Mouse (Mus musculus) embryonic facial prominence, embryonic 15.5 days (tissue): ENCODE results near the gene Ppil6. TPM values are rescaled to one million over a fixed set of nuclear protein-coding genes. Genes with fewer than 3 reads are reported as not detected.

Experiments
- ATAC-seq: fragments of 200-750 bp; cut with Nextera tagmentation; 2 replicates; pipeline ENCODE4 v1.8.0; 2017; ENCODE audit warnings: low read depth, moderate TSS enrichment; ENCODE audit not compliant: insufficient number of reproducible peaks, low FRiP score, low TSS enrichment
- H3K27ac ChIP-seq: fragments of 300-500 bp; sonication (generic); replicated peaks from 2 replicates; pipeline ENCODE4 v1.5.1; 2015; ENCODE audit warnings: mild to moderate bottlenecking, inconsistent platforms
- H3K27me3 ChIP-seq: fragments of 300-500 bp; sonication (generic); 2 replicates; pipeline ENCODE4 v1.6.1; 2015; ENCODE audit warnings: inconsistent platforms
- H3K36me3 ChIP-seq: fragments of 300-500 bp; sonication (generic); 2 replicates; pipeline ENCODE4 v1.6.1; 2015; ENCODE audit warnings: mild to moderate bottlenecking, inconsistent platforms
- H3K4me1 ChIP-seq: fragments of 300-500 bp; sonication (generic); 2 replicates; pipeline ENCODE4 v1.6.1; 2015; ENCODE audit warnings: inconsistent platforms
- H3K4me2 ChIP-seq: fragments of 300-500 bp; sonication (generic); replicated peaks from 2 replicates; pipeline ENCODE4 v1.6.1; 2015; ENCODE audit warnings: mild to moderate bottlenecking, inconsistent platforms
- H3K4me3 ChIP-seq: fragments of 300-500 bp; sonication (generic); replicated peaks from 2 replicates; pipeline ENCODE4 v1.5.1; 2015; ENCODE audit warnings: mild to moderate bottlenecking, inconsistent platforms
- H3K9ac ChIP-seq: fragments of 300-500 bp; sonication (generic); 2 replicates; pipeline ENCODE4 v1.6.1; 2015; ENCODE audit warnings: inconsistent platforms
- H3K9me3 ChIP-seq: fragments of 300-500 bp; sonication (generic); replicated peaks from 2 replicates; pipeline ENCODE4 v1.6.1; 2016; ENCODE audit warnings: inconsistent platforms
- WGBS: fragments of 180-500 bp; shearing (Covaris S2); methylation state at CpG from one replicate; pipeline ENCODE4 v1.1.7; 2015; 5-methylcytosine and 5-hydroxymethylcytosine counted together
- polyA plus RNA-seq: library from polyadenylated mRNA; unstranded; fragments of >200 nt; fragmentation: Nextera tagmentation; extraction: Ambion mirVana; gene quantifications from 2 replicates; pipeline ENCODE4 v1.2.1, GENCODE M21; 2015

Ppil6 gene
- polyA plus RNA-seq: 2.6 and 6.1 TPM in 2 replicates

DNA sequence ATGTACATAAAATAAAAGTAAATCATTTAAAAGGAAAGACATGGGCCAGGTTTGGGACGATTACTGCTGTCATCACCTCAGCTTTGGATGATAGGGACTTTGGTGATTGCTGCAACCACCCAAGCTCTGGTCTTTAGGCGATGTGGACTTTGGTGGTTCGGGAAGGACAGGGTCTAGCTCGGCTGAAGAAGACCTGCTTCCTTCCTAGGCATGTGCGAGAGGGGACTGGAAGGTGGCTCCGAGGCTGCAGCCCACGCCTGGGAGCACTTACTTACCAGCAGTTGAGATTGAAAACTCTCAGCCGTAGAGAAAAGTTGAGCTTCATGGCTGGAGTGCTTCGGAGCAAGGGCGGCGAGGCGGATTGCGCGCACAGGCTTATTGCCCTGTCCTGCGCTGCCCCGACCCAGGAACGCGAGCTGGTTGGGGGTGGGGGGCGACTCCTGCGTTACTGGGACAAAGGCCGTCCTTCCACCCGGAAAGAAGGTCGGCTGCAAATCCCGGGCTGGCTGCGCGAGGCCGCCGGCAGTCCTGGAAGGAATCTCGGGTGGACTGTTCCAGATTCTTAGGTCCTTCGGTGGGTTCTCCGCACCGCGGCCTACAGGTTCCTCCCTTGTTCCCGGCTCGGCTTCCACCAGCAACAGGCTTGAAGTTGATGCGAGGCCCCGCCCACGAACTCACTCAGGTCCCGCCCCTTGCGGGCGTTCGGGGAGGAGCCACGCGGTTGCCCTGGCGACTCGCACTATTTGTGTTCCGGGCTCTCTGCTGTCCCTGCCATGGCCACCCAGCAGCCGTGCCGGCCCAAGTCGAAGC, at the start of gene Ppil6, which contains the start of gene Smpd2:
Gene Ppil6, plus strand, starts transcription at position 732 of the 810 bp plus-strand sequence.
Gene Smpd2, minus strand, starts transcription at position 662 of the 810 bp plus-strand sequence.
- no peaks in the 10 kb centered on the region for H3K27me3 ChIP-seq
- H3K4me1 ChIP-seq: peaks cover 22% of the 10 kb centered on the region
- peak within 1 kb of the TSS; percentile 74 for H3K4me3 ChIP-seq
- peak within 1 kb of the TSS; percentile 78 for H3K27ac ChIP-seq
- H3K36me3 ChIP-seq: peaks cover 29% of the 10 kb centered on the region
- ATAC-seq: peak; percentile 91
- H3K4me2 ChIP-seq: peak within 1 kb of the TSS; percentile 100
- H3K9me3 ChIP-seq: no peaks in the 10 kb centered on the region
- under 1% methylated on average over 50 of the region's 50 CpGs for WGBS
- peak within 1 kb of the TSS; percentile 69 for H3K9ac ChIP-seq

DNA sequence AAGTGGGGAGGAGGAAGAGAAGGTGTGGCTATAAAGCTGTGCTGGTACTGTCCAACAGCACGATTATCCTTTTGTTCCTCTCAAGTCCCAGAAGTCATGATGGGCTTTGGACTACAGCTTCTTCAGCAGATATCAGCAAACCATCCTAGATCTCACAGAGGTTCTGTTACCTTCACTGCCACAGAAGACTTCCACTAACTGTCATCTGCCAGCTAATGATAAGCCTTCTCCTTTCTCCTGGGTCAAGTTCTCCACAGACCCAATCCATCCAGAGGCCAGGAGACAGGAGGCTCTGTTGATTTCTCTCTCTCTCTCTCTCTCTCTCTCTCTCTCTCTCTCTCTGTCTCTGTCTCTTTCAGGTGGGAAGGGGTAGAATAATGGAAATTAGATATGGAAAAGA, 42.0 kb upstream of the Ppil6 start:
- no peaks in the 10 kb centered on the region for H3K27me3 ChIP-seq
- H3K4me2 ChIP-seq: no peak overlapping the region
- 88% methylated on average over 1 of the region's 1 CpGs for WGBS
- H3K4me1 ChIP-seq: peaks cover 11% of the 10 kb centered on the region
- no peak for ATAC-seq
- H3K4me3 ChIP-seq: no peak overlapping the region
- no peaks in the 10 kb centered on the region for H3K9me3 ChIP-seq
- H3K36me3 ChIP-seq: peaks cover 11% of the 10 kb centered on the region
- no peak overlapping the region for H3K27ac ChIP-seq
- no peak overlapping the region for H3K9ac ChIP-seq

DNA sequence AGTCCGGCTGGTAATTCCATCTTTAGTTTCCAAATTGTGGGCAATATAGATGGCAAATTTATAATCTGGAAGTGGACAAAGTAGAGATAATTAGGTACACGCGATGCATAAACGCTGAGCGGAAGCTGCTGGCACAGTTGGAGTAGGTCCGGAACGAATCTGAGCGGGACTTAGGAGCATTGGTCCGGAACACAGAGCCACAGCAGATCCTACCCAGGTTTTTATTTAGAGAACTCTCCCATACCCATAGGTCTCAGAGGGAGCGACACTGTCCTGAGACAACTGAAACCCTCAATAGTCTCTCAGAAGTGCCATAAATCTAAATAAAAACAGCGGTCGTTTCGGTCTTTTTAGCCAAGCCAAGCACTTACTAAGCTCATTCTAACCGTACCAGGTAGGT, 40.6 kb upstream of the Ppil6 start:
- no peaks in the 10 kb centered on the region for H3K9me3 ChIP-seq

DNA sequence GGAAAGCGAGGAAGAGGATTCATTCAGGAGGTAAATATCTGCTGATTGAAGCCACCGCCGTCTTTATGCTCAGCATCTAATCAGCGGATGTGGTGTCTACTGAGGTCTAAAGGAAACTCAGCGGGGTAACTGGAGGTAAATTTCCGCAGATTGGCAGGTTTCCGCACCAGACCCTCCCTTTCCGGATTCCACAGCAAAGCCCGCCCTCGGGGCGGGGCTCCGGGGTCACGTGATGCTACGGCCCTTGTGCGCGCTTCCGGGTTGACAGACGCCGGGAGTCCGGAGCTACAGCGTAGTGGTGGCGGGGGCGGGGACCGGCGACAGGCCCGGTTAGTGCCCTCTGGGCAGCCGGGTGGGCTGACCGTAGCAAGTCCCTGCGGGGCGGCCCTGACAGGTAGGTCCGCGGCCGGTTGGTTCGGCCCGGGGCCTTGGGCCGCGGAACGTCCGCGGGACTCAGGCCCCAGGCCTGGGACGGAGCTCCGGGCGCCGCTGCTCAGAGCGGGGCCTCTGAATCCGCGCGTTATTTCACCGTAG, 40.0 kb upstream of the Ppil6 start, which contains the start of gene Zbtb24:
Gene Zbtb24, plus strand, starts transcription at position 247 of the 534 bp plus-strand sequence.
- Histone ChIP-seq H3K9ac (peak within 1 kb of the TSS; percentile 86), H3K27me3 (no peaks in the 10 kb centered on the region), H3K4me2 (peak within 1 kb of the TSS; percentile 77), H3K36me3 (peaks cover 15% of the 10 kb centered on the region), H3K9me3 (no peaks in the 10 kb centered on the region), H3K4me3 (peak within 1 kb of the TSS; percentile 94), H3K27ac (peak within 1 kb of the TSS; percentile 84), H3K4me1 (peaks cover 11% of the 10 kb centered on the region)
- peak; percentile 97 for ATAC-seq
- under 1% methylated on average over 49 of the region's 49 CpGs for WGBS

More for the DNA sequence above, 40.6 kb upstream of the Ppil6 start:
- Histone ChIP-seq H3K36me3 (peaks cover 11% of the 10 kb centered on the region), H3K4me1 (peaks cover 11% of the 10 kb centered on the region), H3K4me2 (peak overlapping the region; percentile 77), H3K9ac (peak overlapping the region; percentile 86; the same call in 1 of the 2 replicates), H3K27ac (peak overlapping the region; percentile 84), H3K27me3 (no peaks in the 10 kb centered on the region), H3K4me3 (peak overlapping the region; percentile 94)
- 12% methylated on average over 14 of the region's 14 CpGs for WGBS
- peak; percentile 41; the same call in 1 of the 2 replicates for ATAC-seq

GRCm38 (mm10) chr10:41450780-41451522, 39.3 kb upstream of the Ppil6 start:
- peak overlapping the region; percentile 35 for H3K27ac ChIP-seq
- peak overlapping the region; percentile 86 for H3K9ac ChIP-seq
- peak overlapping the region; percentile 94 for H3K4me3 ChIP-seq
- H3K4me1 ChIP-seq: peaks cover 11% of the 10 kb centered on the region
- H3K27me3 ChIP-seq: no peaks in the 10 kb centered on the region
- no peak for ATAC-seq
- H3K4me2 ChIP-seq: peak overlapping the region; percentile 77
- no peaks in the 10 kb centered on the region for H3K9me3 ChIP-seq
- peaks cover 22% of the 10 kb centered on the region for H3K36me3 ChIP-seq
- WGBS: 52% methylated on average over 18 of the region's 18 CpGs

DNA sequence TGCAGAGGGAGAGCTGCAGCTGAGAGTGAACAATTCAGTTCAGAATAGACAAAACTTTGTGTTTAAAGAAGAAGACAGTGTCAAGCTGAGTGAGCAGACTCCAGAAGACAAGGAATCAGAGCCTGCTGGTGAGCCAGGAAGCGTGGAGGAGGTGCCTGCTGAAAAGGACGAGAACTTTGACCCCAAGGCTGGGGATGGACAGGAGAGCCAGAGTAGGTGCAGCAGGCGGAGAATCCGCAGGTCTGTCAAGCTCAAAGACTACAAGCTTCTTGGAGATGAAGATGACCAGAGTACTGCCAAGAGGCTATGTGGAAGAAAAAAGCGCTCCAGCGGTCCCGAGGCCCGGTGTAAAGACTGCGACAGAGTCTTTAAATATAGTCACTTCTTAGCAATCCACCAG, 38.6 kb upstream of the Ppil6 start:
- H3K4me1 ChIP-seq: peaks cover 11% of the 10 kb centered on the region
- H3K4me2 ChIP-seq: no peak overlapping the region
- no peak overlapping the region for H3K9ac ChIP-seq
- no peaks in the 10 kb centered on the region for H3K9me3 ChIP-seq
- peaks cover 30% of the 10 kb centered on the region for H3K36me3 ChIP-seq
- 93% methylated on average over 9 of the region's 9 CpGs for WGBS
- H3K4me3 ChIP-seq: no peak overlapping the region
- no peak overlapping the region for H3K27ac ChIP-seq
- H3K27me3 ChIP-seq: no peaks in the 10 kb centered on the region
- ATAC-seq: no peak

DNA sequence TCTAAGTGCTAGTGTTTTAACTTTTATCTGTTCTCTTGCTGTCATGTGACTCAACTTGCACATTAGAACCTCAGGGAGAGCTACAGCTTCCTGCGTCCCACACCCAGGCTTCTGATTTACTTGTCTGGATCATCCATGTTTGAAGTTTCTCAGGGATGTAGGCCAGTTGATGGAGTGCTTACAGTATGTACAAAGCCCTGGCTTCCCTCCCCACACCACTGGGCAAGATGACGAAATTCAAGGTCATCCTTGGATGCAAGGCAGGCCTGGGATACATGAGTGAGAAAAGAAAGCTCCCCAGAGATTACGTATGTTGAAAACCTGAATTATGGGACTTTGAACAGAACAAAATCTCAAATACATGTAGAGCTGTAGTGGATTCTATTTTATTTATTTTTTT, 37.4 kb upstream of the Ppil6 start:
- WGBS: 90% methylated on average over 3 of the region's 3 CpGs
- no peak overlapping the region for H3K9ac ChIP-seq
- peaks cover 31% of the 10 kb centered on the region for H3K36me3 ChIP-seq

DNA sequence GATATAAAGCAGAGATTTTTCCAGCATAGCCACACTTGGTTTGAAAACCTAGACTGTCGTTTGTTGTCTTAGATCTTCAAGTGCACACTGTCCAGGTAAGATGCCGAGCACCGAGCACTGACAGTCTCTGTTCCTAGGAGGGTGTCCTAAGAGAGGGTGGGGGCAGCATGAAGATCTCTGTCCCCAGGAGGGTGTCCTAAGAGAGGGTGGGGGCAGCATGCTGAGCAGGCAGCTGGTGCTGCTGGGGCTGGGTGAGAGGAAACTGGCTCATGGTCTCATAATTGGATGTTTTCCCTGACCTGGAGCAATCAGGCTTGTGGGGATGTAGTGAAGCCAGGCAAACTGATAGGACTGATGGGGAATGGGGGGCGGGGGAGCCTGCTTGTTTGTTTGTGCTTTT, 30.2 kb upstream of the Ppil6 start:
- no peak overlapping the region for H3K27ac ChIP-seq
- H3K4me2 ChIP-seq: no peak overlapping the region
- peaks cover 65% of the 10 kb centered on the region for H3K36me3 ChIP-seq
- 83% methylated on average over 4 of the region's 4 CpGs for WGBS
- H3K9ac ChIP-seq: no peak overlapping the region
- H3K27me3 ChIP-seq: no peaks in the 10 kb centered on the region
- no peaks in the 10 kb centered on the region for H3K9me3 ChIP-seq
- no peaks in the 10 kb centered on the region for H3K4me1 ChIP-seq
- no peak overlapping the region for H3K4me3 ChIP-seq
- ATAC-seq: no peak

More for the DNA sequence above, 37.4 kb upstream of the Ppil6 start:
- no peak overlapping the region for H3K4me2 ChIP-seq
- no peaks in the 10 kb centered on the region for H3K27me3 ChIP-seq
- H3K27ac ChIP-seq: no peak overlapping the region
- no peak overlapping the region for H3K4me3 ChIP-seq
- no peaks in the 10 kb centered on the region for H3K9me3 ChIP-seq
- ATAC-seq: no peak
- peaks cover 11% of the 10 kb centered on the region for H3K4me1 ChIP-seq

GRCm38 (mm10) chr10:41460501-41460900, 29.7 kb upstream of the Ppil6 start:
- Histone ChIP-seq H3K9ac (no peak overlapping the region), H3K36me3 (peaks cover 63% of the 10 kb centered on the region), H3K27me3 (no peaks in the 10 kb centered on the region), H3K27ac (no peak overlapping the region), H3K4me1 (no peaks in the 10 kb centered on the region), H3K4me3 (no peak overlapping the region), H3K4me2 (no peak overlapping the region), H3K9me3 (no peaks in the 10 kb centered on the region)
- ATAC-seq: no peak
- WGBS: 17% methylated on average over 2 of the region's 2 CpGs

GRCm38 (mm10) chr10:41461057-41461722, 29.0 kb upstream of the Ppil6 start:
- Histone ChIP-seq H3K9ac (no peak overlapping the region), H3K27me3 (no peaks in the 10 kb centered on the region), H3K36me3 (peaks cover 56% of the 10 kb centered on the region), H3K4me1 (no peaks in the 10 kb centered on the region), H3K4me2 (no peak overlapping the region), H3K9me3 (no peaks in the 10 kb centered on the region), H3K27ac (no peak overlapping the region), H3K4me3 (no peak overlapping the region)
- WGBS: 90% methylated on average over 3 of the region's 3 CpGs
- no peak for ATAC-seq
